In genomic region chr6:127756856-127757255, GRCm38 (mm10) we compare ENCODE assay signal across 30 mouse cellular contexts. TPM values are rescaled to one million over a fixed set of nuclear protein-coding genes. Genes with fewer than 3 reads are reported as not detected.
DNase-seq lines count a peak whose midpoint lies in the region; ATAC-seq lines count a peak whose summit lies in the region.
"Had no signal": no experiment of that assay in that cellular context is flagged by ENCODE, and none has a peak within 500 bp of the region (broad histone marks: within the 10 kb centered on the region; RNA-seq: fewer than 3 reads in every experiment).

No protein-coding gene starts in this region.

- H3K36me3 ChIP-seq in hindbrain, embryonic 16.5 days (ENCODE audit: control insufficient read depth, insufficient read depth, low read length) = no peaks in the 10 kb centered on the region
- H3K36me3 ChIP-seq in hindbrain, embryonic 11.5 days (ENCODE audit: control insufficient read depth, insufficient read depth, low read length) = 0 out of 2 replicates have a peak, but pooled peaks cover 2% of the 10 kb centered on the region
- no peaks in the 10 kb centered on the region for H3K36me3 ChIP-seq in neural tube, embryonic 13.5 days
- H3K36me3 ChIP-seq: embryonic facial prominence, embryonic 15.5 days; hindbrain, embryonic 15.5 days; intestine, embryonic 15.5 days; limb, embryonic 15.5 days; midbrain, embryonic 15.5 days; stomach, embryonic 15.5 days had no signal

- no peak overlapping the region for H3K27ac ChIP-seq in hindbrain, embryonic 16.5 days (ENCODE audit: low read depth, low read length)
- H3K27ac ChIP-seq in hindbrain, embryonic 11.5 days (ENCODE audit: low read depth, low read length) = no peak overlapping the region
- H3K27ac ChIP-seq in neural tube, embryonic 13.5 days (replicated peaks) = peak overlapping the region; percentile 42; the same call in 1 of the 2 replicates
- H3K27ac ChIP-seq: embryonic facial prominence, embryonic 15.5 days; gastrocnemius, adult 2 months; hindbrain, embryonic 15.5 days; intestine, embryonic 15.5 days; left cerebral cortex, adult 2 months; limb, embryonic 15.5 days; liver, embryonic 14.5 days; midbrain, embryonic 15.5 days; stomach, embryonic 15.5 days had no signal

- WGBS in hindbrain, embryonic 16.5 days = 39% methylated on average over 12 of the region's 12 CpGs
- WGBS in hindbrain, embryonic 11.5 days = 42% methylated on average over 12 of the region's 12 CpGs
- WGBS in neural tube, embryonic 13.5 days = 12% methylated on average over 12 of the region's 12 CpGs

- H3K4me2 ChIP-seq in hindbrain, embryonic 16.5 days (ENCODE audit: low read length) = no peak overlapping the region
- H3K4me2 ChIP-seq in hindbrain, embryonic 11.5 days (replicated peaks; ENCODE audit: low read depth, low read length) = no peak overlapping the region
- peak overlapping the region; percentile 24; the same call in 1 of the 2 replicates for H3K4me2 ChIP-seq in neural tube, embryonic 13.5 days
- H3K4me2 ChIP-seq: embryonic facial prominence, embryonic 15.5 days; hindbrain, embryonic 15.5 days; intestine, embryonic 15.5 days; limb, embryonic 15.5 days; lung, embryonic 14.5 days; midbrain, embryonic 15.5 days; stomach, embryonic 15.5 days had no signal

- DNase-seq in hindbrain, embryonic 11.5 days (ENCODE audit: low spot score) = no peak
- peak; percentile 24 to 79 for DNase-seq in left cerebral cortex, postnatal 25 days (ENCODE audit: low spot score in 2 of 2)
- no peak for DNase-seq in left cerebral cortex, adult 11 months (ENCODE audit: low spot score)
- peak; percentile 71 for DNase-seq in brain, adult 2 months (ENCODE audit: low read depth, low spot score)
- DNase-seq in lung, postnatal 25 days (ENCODE audit: low spot score) = no peak
- DNase-seq: adrenal gland, postnatal 10 days; cerebellum, adult 8-10 months; cerebellum, postnatal 36 days; gastrocnemius, adult 2 months; kidney, postnatal 10 days; left cerebral cortex, postnatal 4 days; lung, embryonic 14.5 days; lung, postnatal 36 days; thymus, postnatal 25 days had no signal

- intact Hi-C loops in left cerebral cortex, postnatal 25 days (cut with DNase I) = no loop called here

- H3K9ac ChIP-seq in hindbrain, embryonic 16.5 days (ENCODE audit: low read depth, low read length) = 0 out of 2 replicates have a peak overlapping the region, but pooled peaks have one; percentile 14
- no peak overlapping the region for H3K9ac ChIP-seq in hindbrain, embryonic 11.5 days (ENCODE audit: low read depth, low read length)
- 0 out of 2 replicates have a peak overlapping the region, but pooled peaks have one; percentile 38 for H3K9ac ChIP-seq in neural tube, embryonic 13.5 days
- H3K9ac ChIP-seq: embryonic facial prominence, embryonic 15.5 days; hindbrain, embryonic 15.5 days; intestine, embryonic 15.5 days; limb, embryonic 15.5 days; liver, embryonic 14.5 days; lung, embryonic 14.5 days; midbrain, embryonic 15.5 days; stomach, embryonic 15.5 days had no signal

- H3K4me3 ChIP-seq in hindbrain, embryonic 16.5 days (ENCODE audit: low read length) = no peak overlapping the region
- no peak overlapping the region for H3K4me3 ChIP-seq in hindbrain, embryonic 11.5 days (ENCODE audit: low read depth, low read length)
- H3K4me3 ChIP-seq in neural tube, embryonic 13.5 days = no peak overlapping the region
- H3K4me3 ChIP-seq: embryonic facial prominence, embryonic 15.5 days; gastrocnemius, adult 2 months; hindbrain, embryonic 15.5 days; intestine, embryonic 15.5 days; left cerebral cortex, adult 2 months; limb, embryonic 15.5 days; megakaryocyte, embryonic 14.5 days; midbrain, embryonic 15.5 days; stomach, embryonic 15.5 days had no signal

- H3K9me3 ChIP-seq in hindbrain, embryonic 16.5 days (ENCODE audit: control insufficient read depth, low read length) = no peaks in the 10 kb centered on the region
- H3K9me3 ChIP-seq in hindbrain, embryonic 11.5 days (ENCODE audit: control insufficient read depth, low read length) = no peaks in the 10 kb centered on the region
- H3K9me3 ChIP-seq in neural tube, embryonic 13.5 days = no peaks in the 10 kb centered on the region
- H3K9me3 ChIP-seq: embryonic facial prominence, embryonic 15.5 days; hindbrain, embryonic 15.5 days; intestine, embryonic 15.5 days; limb, embryonic 15.5 days; midbrain, embryonic 15.5 days; stomach, embryonic 15.5 days had no signal

- H3K27me3 ChIP-seq in hindbrain, embryonic 16.5 days (replicated peaks; ENCODE audit: control insufficient read depth, insufficient read depth, low read length) = no peaks in the 10 kb centered on the region
- H3K27me3 ChIP-seq in hindbrain, embryonic 11.5 days (ENCODE audit: control insufficient read depth, insufficient read depth, low read length) = no peaks in the 10 kb centered on the region
- H3K27me3 ChIP-seq in neural tube, embryonic 13.5 days = no peaks in the 10 kb centered on the region
- H3K27me3 ChIP-seq: embryonic facial prominence, embryonic 15.5 days; hindbrain, embryonic 15.5 days; intestine, embryonic 15.5 days; midbrain, embryonic 15.5 days; stomach, embryonic 15.5 days had no signal

- H3K4me1 ChIP-seq in hindbrain, embryonic 16.5 days (ENCODE audit: control insufficient read depth, insufficient read depth, low read depth, low read length) = peaks cover 12% of the 10 kb centered on the region
- peaks cover 9% of the 10 kb centered on the region for H3K4me1 ChIP-seq in hindbrain, embryonic 11.5 days (replicated peaks; ENCODE audit: control insufficient read depth, insufficient read depth, low read length)
- H3K4me1 ChIP-seq in neural tube, embryonic 13.5 days (replicated peaks) = peaks cover 60% of the 10 kb centered on the region
- H3K4me1 ChIP-seq: stomach, embryonic 15.5 days had no signal

- ATAC-seq in hindbrain, embryonic 16.5 days = no peak
- no peak for ATAC-seq in hindbrain, embryonic 11.5 days (ENCODE audit: low FRiP score)
- peak; percentile 44; the same call in 1 of the 2 replicates for ATAC-seq in neural tube, embryonic 13.5 days (ENCODE audit: low read depth)
- ATAC-seq: forebrain, embryonic 16.5 days; intestine, embryonic 15.5 days; midbrain, embryonic 15.5 days had no signal

RNA-seq across cellular contexts. Expression of gene Prmt8, which starts 12.4 kb away (rescaled TPM):
- polyA plus RNA-seq in hindbrain, embryonic 16.5 days (2015; fragmentation: Nextera tagmentation; extraction: Ambion mirVana) = 35.2 and 37.0 TPM in 2 replicates
- 44.6 and 46.3 TPM in 2 replicates for polyA plus RNA-seq in hindbrain, embryonic 11.5 days (2014; fragmentation: Nextera tagmentation; extraction: Ambion mirVana)
- 100 to 1,000 TPM; 104 to 106 TPM for total RNA-seq in left cerebral cortex, postnatal 25 days (2021)
- 39.9 and 40.9 TPM in 2 replicates for polyA plus RNA-seq in neural tube, embryonic 13.5 days (2015; fragmentation: Nextera tagmentation; extraction: Ambion mirVana)
- total RNA-seq: gastrocnemius, adult 2 months; heart, adult 8-10 months; heart, postnatal 25 days; MEL had no signal
- polyA plus RNA-seq: C2C12; lung, embryonic 14.5 days had no signal

Comparison
In these comparisons a context has a peak if more than half of its experiments do, and no peak if none do; other contexts are left out.
1. DNase-seq: peak in left cerebral cortex, postnatal 25 days (2 of 2) and brain, adult 2 months (single experiment); none in hindbrain, embryonic 11.5 days (single experiment), left cerebral cortex, adult 11 months (single experiment) and lung, postnatal 25 days (single experiment).